Mouse (Mus musculus): Measurements from ENCODE around the gene Tas2r103. TPM values are rescaled to one million over a fixed set of nuclear protein-coding genes. Genes with fewer than 3 reads are reported as not detected.

The Tas2r103 gene
- not detected for total RNA-seq (2021)
- long read RNA-seq, experiment 1: 0 reads
- long read RNA-seq, experiment 2: 0 reads

DNA sequence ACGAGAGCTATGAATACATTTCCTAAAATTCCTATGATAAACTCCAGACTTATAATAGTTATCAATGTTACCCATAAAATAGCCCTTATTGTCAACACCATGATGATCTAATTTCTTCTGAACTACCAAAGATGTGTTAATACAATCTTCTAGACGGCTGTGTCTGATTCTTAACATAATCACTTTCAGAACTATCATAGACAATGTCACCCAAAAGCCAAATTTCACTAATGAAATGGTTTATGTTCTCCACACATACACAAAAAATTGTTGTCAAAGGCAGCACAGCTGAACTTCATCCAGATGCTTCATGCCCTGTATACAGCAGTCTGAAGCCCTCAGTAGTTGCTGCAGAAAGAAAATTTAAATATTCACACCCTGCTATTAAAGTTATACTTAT, at the start of gene Tas2r103:
TSS of gene Tas2r103 (minus strand) at position 101 of the 400 bp plus-strand sequence.
- DNase-seq (ENCODE audit: low spot score in 2 of 2): no peak
- intact Hi-C loops (cut with DNase I): no loop called here

GRCm38 (mm10) chr6:133055716-133056115, 18.8 kb upstream of the Tas2r103 start, which contains the start of gene Tas2r140:
Gene Tas2r140, minus strand, starts transcription at chr6:133055816.
- intact Hi-C loops (cut with DNase I): no loop called here
- DNase-seq (ENCODE audit: low spot score in 2 of 2): no peak

Other genes starting within 250 kb of the Tas2r103 start
- gene Tas2r117, start 234.3 kb downstream of the Tas2r103 start, total RNA-seq (2021): not detected
- gene Tas2r123, start 190.0 kb downstream of the Tas2r103 start, total RNA-seq (2021): not detected
- gene Tas2r116, start 181.7 kb downstream of the Tas2r103 start, total RNA-seq (2021): not detected
- not detected for gene Tas2r110, start 169.1 kb downstream of the Tas2r103 start, total RNA-seq (2021)
- gene Tas2r113, start 144.1 kb downstream of the Tas2r103 start, total RNA-seq (2021): not detected
- gene Tas2r125, start 127.5 kb downstream of the Tas2r103 start, total RNA-seq (2021): not detected
- gene Tas2r129, start 86.0 kb downstream of the Tas2r103 start, total RNA-seq (2021): not detected
- not detected for gene Tas2r131, start 79.2 kb downstream of the Tas2r103 start, total RNA-seq (2021)
- gene Tas2r109, start 56.1 kb downstream of the Tas2r103 start, total RNA-seq (2021): not detected
- not detected for gene Tas2r140, start 18.7 kb upstream of the Tas2r103 start, total RNA-seq (2021)
- 10 to 100 TPM; 78.7 to 84.7 TPM for gene Smim10l1, start 67.8 kb upstream of the Tas2r103 start, total RNA-seq (2021)

Measured in left cerebral cortex, postnatal 14 days (tissue).